Mouse (Mus musculus) kidney, embryonic 15.5 days (tissue): ENCODE data around the gene Scn2a. TPM values are rescaled to one million over a fixed set of nuclear protein-coding genes. Genes with fewer than 3 reads are reported as not detected.

Source experiments
- ATAC-seq: fragments of 200-750 bp; cut with Nextera tagmentation; replicated peaks from 2 replicates; pipeline ENCODE4 v1.8.0; 2017; ENCODE audit warnings: moderate TSS enrichment; ENCODE audit not compliant: low FRiP score
- H3K27ac ChIP-seq: fragments of 300-500 bp; sonication (generic); 2 replicates; pipeline ENCODE4 v1.5.1; 2015; ENCODE audit warnings: mild to moderate bottlenecking, inconsistent platforms
- H3K27me3 ChIP-seq: fragments of 300-500 bp; sonication (generic); 2 replicates; pipeline ENCODE4 v1.6.1; 2015; ENCODE audit warnings: inconsistent platforms
- H3K36me3 ChIP-seq: fragments of 300-500 bp; sonication (generic); 2 replicates; pipeline ENCODE4 v1.6.1; 2015; ENCODE audit warnings: inconsistent platforms
- H3K4me1 ChIP-seq: fragments of 300-500 bp; sonication (generic); 2 replicates; pipeline ENCODE4 v1.6.1; 2015; ENCODE audit warnings: inconsistent platforms
- H3K4me2 ChIP-seq: fragments of 300-500 bp; sonication (generic); 2 replicates; pipeline ENCODE4 v1.6.1; 2015; ENCODE audit warnings: moderate library complexity, mild to moderate bottlenecking, inconsistent platforms
- H3K4me3 ChIP-seq: fragments of 300-500 bp; sonication (generic); replicated peaks from 2 replicates; pipeline ENCODE4 v1.5.1; 2015; ENCODE audit warnings: mild to moderate bottlenecking, inconsistent platforms
- H3K9ac ChIP-seq: fragments of 300-500 bp; sonication (generic); 2 replicates; pipeline ENCODE4 v1.6.1; 2015; ENCODE audit warnings: mild to moderate bottlenecking, inconsistent platforms
- H3K9me3 ChIP-seq: fragments of 300-500 bp; sonication (generic); replicated peaks from 2 replicates; pipeline ENCODE4 v1.6.1; 2016; ENCODE audit warnings: inconsistent platforms
- WGBS: fragments of 180-500 bp; shearing (Covaris S2); methylation state at CpG from one replicate; pipeline ENCODE4 v1.1.7; 2015; ENCODE audit warnings: mixed read lengths; 5-methylcytosine and 5-hydroxymethylcytosine counted together
- polyA plus RNA-seq: library from polyadenylated mRNA; unstranded; fragments of >200 nt; fragmentation: Nextera tagmentation; extraction: Ambion mirVana; gene quantifications from 2 replicates; pipeline ENCODE4 v1.2.1, GENCODE M21; 2015

Gene Scn2a
- polyA plus RNA-seq, 1 experiment from 2014 or later: 2.2 TPM

DNA sequence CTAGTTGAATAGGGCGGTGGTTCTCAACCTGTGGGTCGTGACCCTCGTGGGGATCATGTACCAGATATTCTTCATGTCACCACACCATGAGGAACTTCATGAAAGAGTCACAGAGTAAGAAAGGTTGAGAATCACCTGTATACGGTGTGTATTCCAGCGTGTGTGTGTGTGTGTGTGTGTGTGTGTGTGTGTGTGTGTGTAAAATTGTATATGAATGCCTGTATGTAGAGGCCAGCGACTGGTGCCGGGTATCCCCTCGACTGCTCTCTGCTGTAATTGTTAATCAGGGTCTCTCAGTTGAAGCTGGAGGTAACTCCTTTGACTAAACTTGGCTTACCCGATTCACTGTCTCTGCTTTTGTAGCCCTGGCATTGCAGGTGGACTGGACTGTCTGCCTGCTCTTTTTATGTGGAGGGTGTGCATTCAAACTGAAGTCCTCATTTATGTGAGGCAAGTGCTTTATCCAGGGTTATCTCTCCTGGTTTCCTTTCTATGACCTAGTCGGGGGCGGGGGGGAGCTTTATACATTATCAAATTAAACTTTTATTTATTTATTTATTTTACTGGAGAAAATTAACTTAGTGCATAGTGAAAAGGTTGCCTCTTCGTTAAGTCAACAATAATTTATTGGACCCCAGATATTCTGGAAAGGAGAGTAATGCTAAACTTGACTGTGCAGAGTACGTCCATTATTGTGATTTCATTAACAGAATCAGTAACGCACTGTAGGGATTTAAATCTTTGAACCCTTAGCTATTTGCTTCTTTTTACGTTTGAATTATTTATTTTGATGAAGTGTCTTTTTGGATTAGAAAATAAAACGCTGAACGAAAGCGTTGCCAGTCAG is 47.2 kb downstream of the Scn2a start:
- H3K9ac ChIP-seq: no peak overlapping the region
- 53% methylated on average over 18 of the region's 18 CpGs for WGBS
- ATAC-seq: peak; percentile 59

DNA sequence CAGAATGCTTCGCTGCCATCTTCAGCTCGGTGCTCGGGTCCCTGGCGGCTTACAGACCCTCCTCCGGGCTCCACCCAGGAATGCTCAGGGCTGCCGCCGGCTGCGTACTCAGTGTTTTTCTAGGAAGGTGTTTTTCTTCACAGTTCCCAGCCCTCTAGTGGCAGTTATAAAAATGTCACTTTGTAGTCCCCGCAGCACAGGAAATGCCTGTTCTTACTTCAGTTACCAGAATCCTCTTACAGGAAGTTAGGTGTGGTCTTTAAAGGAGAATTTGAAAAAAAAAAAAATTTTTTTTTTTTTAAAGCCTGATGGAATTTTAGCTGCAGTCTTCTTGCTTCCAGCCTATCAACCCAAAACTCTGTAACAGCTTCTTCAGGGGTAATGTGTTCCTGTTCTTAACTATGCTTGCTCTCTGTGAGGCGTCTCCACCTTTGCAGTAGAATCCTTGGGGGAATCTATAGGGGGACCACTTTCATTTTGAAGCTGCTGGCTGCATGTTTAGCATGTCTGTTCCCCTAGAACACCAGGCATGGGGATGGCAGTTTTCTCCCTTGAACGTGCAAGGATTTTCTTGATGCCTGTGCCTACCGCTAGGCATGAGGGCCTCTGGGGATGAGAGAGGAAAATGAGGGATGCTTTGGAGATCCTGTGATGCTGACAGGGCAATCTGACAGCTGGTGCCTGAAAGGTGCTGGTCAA is 48.0 kb downstream of the Scn2a start:
- peak; percentile 98 for ATAC-seq
- no peaks in the 10 kb centered on the region for H3K27me3 ChIP-seq
- peaks cover 6% of the 10 kb centered on the region; the same call in 1 of the 2 replicates for H3K4me1 ChIP-seq
- H3K4me3 ChIP-seq: peak overlapping the region; percentile 44
- H3K36me3 ChIP-seq: no peaks in the 10 kb centered on the region
- H3K27ac ChIP-seq: no peak overlapping the region
- 15% methylated on average over 12 of the region's 12 CpGs for WGBS
- H3K9me3 ChIP-seq: no peaks in the 10 kb centered on the region
- H3K9ac ChIP-seq: no peak overlapping the region
- peak overlapping the region; percentile 67 for H3K4me2 ChIP-seq

More for the DNA sequence above, 47.2 kb downstream of the Scn2a start:
- no peaks in the 10 kb centered on the region for H3K27me3 ChIP-seq
- peak overlapping the region; percentile 67 for H3K4me2 ChIP-seq
- H3K27ac ChIP-seq: no peak overlapping the region
- peak overlapping the region; percentile 44 for H3K4me3 ChIP-seq
- H3K4me1 ChIP-seq: peaks cover 6% of the 10 kb centered on the region; the same call in 1 of the 2 replicates
- no peaks in the 10 kb centered on the region for H3K9me3 ChIP-seq
- no peaks in the 10 kb centered on the region for H3K36me3 ChIP-seq

DNA sequence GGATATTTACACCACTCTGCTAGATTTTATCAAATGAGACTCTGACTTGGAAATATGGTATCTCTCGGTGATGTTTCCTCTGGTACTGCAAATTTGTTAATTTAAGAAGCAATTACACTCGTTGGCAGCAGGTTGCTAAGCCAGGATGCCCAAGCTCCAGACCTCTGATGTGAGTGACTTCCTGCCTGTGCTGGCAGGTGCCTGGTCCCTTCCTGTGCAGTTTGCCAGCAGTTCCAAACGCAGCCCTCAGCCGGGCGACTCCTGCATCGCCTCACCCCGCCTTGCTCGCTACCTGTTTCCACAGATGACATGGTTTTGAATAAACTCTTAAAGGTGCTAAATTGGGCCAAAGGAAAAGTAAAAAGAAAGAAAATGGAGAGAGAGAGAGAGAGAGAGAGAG is 49.0 kb downstream of the Scn2a start:
- Histone ChIP-seq H3K4me1 (peaks cover 6% of the 10 kb centered on the region; the same call in 1 of the 2 replicates), H3K9ac (no peak overlapping the region), H3K4me2 (no peak overlapping the region), H3K27me3 (no peaks in the 10 kb centered on the region), H3K4me3 (no peak overlapping the region), H3K36me3 (no peaks in the 10 kb centered on the region), H3K9me3 (no peaks in the 10 kb centered on the region), H3K27ac (no peak overlapping the region)
- no peak for ATAC-seq
- WGBS: 70% methylated on average over 8 of the region's 8 CpGs

DNA sequence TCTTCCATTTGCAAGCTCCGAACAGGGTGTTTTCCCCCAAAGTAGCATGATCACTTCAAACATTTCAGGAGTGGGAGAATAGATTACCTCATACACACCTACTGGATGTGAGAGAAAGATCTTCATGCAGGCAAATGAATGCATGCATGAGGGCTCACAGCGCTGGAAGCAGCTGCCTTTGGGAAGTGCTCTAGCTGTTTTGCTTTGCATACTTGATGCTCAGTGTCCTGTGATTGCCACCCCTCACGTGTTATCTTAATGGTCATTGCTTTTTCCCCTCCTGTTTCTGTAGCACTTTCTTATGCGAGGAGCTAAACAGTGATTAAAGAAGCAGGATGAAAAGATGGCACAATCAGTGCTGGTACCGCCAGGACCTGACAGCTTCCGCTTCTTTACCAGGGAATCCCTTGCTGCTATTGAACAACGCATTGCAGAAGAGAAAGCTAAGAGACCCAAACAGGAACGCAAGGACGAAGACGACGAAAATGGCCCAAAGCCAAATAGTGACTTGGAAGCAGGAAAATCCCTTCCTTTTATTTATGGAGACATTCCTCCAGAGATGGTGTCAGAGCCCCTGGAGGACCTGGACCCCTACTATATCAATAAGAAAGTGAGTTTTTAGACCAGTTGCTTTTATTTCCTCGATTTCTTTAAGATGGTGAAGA is 49.7 kb downstream of the Scn2a start:
- 0 out of 2 replicates have a peak overlapping the region, but pooled peaks have one; percentile 7 for H3K4me2 ChIP-seq
- H3K27ac ChIP-seq: no peak overlapping the region
- H3K27me3 ChIP-seq: no peaks in the 10 kb centered on the region
- H3K4me3 ChIP-seq: no peak overlapping the region
- H3K9me3 ChIP-seq: no peaks in the 10 kb centered on the region
- WGBS: 57% methylated on average over 12 of the region's 12 CpGs
- no peak overlapping the region for H3K9ac ChIP-seq
- H3K4me1 ChIP-seq: peaks cover 6% of the 10 kb centered on the region; the same call in 1 of the 2 replicates
- no peak for ATAC-seq
- no peaks in the 10 kb centered on the region for H3K36me3 ChIP-seq

DNA sequence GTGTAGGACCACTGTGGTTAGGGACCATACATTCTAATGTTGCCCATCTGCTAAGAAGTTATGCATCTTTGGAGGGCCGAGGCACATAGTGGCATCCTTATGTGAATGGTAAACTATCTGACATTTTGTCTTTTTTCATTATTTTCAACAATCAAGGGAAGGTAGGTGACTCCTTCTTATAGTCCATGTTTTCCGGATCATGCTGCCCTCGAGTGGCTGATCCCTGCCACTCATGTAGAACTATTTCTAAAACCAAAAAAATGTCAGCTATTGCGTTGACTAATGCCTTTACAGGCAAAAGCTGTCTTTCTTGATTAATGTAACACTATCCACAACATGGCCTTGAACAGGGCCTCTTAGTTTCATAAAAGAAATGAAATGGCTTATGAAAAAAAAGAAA is 59.0 kb downstream of the Scn2a start:
- H3K27ac ChIP-seq: no peak overlapping the region
- no peak for ATAC-seq
- H3K4me3 ChIP-seq: no peak overlapping the region
- no peaks in the 10 kb centered on the region for H3K27me3 ChIP-seq
- no peaks in the 10 kb centered on the region for H3K36me3 ChIP-seq
- 84% methylated on average over 4 of the region's 4 CpGs for WGBS
- no peak overlapping the region for H3K9ac ChIP-seq
- H3K4me2 ChIP-seq: no peak overlapping the region
- no peaks in the 10 kb centered on the region for H3K4me1 ChIP-seq
- H3K9me3 ChIP-seq: no peaks in the 10 kb centered on the region

DNA sequence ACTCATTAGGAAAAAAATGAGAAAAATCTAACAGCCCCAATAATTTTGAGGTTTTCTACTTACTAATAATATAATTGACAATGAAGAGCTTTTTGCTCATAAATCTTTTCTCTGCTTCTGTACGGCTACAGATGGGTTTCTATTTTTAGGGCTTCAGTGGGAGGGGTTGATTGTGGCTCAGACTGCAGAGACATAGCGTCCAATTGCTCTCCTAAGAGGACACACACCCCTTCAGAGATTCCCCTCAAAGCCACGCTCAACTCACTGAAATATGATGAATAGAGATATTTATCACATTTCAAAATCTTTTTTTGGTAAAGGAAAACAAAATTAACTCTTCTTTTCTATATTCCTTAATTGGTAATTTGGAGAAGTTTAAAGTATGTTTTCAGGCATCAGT is 64.6 kb downstream of the Scn2a start:
- no peaks in the 10 kb centered on the region for H3K36me3 ChIP-seq
- no peak overlapping the region for H3K9ac ChIP-seq
- no peaks in the 10 kb centered on the region for H3K27me3 ChIP-seq
- no peak overlapping the region for H3K4me3 ChIP-seq
- 49% methylated on average over 3 of the region's 3 CpGs for WGBS
- no peaks in the 10 kb centered on the region for H3K4me1 ChIP-seq
- no peaks in the 10 kb centered on the region for H3K9me3 ChIP-seq
- ATAC-seq: no peak
- H3K27ac ChIP-seq: no peak overlapping the region
- H3K4me2 ChIP-seq: no peak overlapping the region

DNA sequence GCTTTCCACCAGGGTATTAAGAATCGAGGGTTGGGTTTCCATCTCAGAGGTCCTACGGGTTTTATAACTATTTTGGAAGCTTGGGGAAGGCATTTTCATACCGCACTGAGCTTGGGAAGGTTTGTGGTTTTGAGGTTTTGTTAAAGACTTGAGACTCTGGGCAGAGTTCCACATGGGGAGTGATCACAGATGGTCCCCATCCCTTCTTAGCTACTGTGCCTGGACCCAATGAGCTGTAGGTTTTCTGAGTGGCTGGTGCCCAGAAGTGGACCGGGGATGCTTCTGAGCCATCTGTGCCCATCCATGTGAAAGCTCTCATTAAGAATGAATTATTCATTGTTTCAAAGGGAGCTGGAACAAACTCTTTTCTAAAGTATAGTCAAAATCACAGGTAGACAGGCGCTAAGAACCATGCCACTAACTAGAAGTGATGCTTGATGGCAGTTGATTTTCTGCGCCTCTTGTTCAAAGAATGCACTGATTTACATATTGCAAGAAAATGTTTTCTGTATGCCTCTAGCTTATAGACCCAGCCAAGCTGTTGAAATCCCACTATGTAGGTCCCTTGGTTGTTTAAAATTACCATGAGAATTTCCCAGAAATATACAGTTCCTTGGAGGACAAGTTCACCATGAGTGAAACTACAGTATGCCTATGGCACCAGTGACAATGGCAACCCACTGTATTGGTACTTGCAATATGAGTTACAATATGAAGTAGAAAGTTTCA is 70.0 kb downstream of the Scn2a start:
- no peak for ATAC-seq
- H3K4me2 ChIP-seq: no peak overlapping the region
- no peaks in the 10 kb centered on the region for H3K27me3 ChIP-seq
- H3K4me1 ChIP-seq: no peaks in the 10 kb centered on the region
- no peaks in the 10 kb centered on the region for H3K9me3 ChIP-seq
- no peak overlapping the region for H3K4me3 ChIP-seq
- H3K36me3 ChIP-seq: no peaks in the 10 kb centered on the region
- H3K27ac ChIP-seq: no peak overlapping the region
- WGBS: 88% methylated on average over 6 of the region's 6 CpGs
- H3K9ac ChIP-seq: no peak overlapping the region

DNA sequence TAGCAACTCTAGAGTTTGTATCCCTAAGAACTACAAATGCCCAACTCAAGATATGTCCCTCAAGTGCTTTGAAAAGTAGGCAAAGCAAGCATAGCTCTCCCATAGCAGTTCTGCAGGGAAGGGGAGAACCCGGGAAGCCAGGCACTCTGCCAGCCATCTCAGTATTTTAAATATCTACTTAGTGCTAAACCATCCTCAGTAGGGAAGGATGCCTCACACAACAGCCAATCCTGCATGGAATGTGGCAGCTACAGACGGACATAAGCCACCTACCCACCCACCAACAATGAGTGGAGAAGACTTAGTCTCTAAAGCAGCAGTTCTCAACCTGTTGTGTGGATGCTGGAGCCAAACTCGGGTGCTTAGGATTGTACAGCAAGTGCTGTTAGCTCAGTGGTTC is 73.9 kb downstream of the Scn2a start:
- Histone ChIP-seq H3K4me3 (no peak overlapping the region), H3K9me3 (no peaks in the 10 kb centered on the region), H3K27ac (no peak overlapping the region), H3K4me1 (no peaks in the 10 kb centered on the region), H3K9ac (no peak overlapping the region), H3K4me2 (no peak overlapping the region), H3K27me3 (no peaks in the 10 kb centered on the region), H3K36me3 (no peaks in the 10 kb centered on the region)
- 75% methylated on average over 3 of the region's 3 CpGs for WGBS
- ATAC-seq: no peak

DNA sequence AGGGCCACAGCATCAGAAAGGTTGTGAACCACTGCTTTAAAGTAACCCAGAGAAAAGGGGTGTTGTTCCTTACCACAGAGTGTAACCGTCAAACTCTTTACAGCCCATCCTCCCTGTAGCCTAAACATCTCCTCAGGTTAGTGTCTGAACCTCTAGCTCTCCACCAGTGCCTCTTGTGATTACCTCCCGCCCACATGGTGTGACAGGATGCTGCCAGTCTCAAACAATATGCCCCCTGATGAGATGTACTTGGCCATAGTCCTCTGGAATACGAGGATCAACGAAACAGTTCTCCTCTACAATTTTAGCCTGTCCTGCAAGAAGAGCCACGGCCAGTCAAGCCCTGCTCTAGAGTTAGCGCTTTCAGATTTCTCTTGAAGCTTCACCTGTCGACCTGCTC is 74.5 kb downstream of the Scn2a start:
- H3K4me2 ChIP-seq: no peak overlapping the region
- H3K27me3 ChIP-seq: no peaks in the 10 kb centered on the region
- H3K9ac ChIP-seq: no peak overlapping the region
- H3K4me3 ChIP-seq: no peak overlapping the region
- no peaks in the 10 kb centered on the region for H3K36me3 ChIP-seq
- H3K27ac ChIP-seq: no peak overlapping the region
- 81% methylated on average over 7 of the region's 7 CpGs for WGBS
- ATAC-seq: no peak
- H3K9me3 ChIP-seq: no peaks in the 10 kb centered on the region
- H3K4me1 ChIP-seq: no peaks in the 10 kb centered on the region

DNA sequence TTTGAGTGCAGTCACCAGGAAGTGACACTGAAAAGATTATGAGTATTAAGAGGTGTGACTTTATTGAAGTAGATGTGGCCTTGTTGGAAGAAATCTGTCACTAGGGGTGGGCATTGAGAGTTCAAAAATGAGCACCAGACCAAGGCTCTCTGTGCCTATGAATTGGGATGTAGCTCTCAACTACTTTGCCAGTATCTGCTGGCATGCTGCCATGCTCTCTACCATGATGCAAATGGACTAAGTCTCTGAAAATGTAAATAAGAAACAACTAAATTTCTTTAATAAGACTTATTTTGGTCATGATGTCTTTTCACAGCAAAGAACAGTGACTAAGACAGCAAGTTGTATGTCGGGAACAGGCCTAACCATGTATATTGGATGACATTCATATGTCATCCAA is 79.7 kb downstream of the Scn2a start:
- Histone ChIP-seq H3K36me3 (no peaks in the 10 kb centered on the region), H3K9ac (no peak overlapping the region), H3K27ac (no peak overlapping the region), H3K4me3 (no peak overlapping the region), H3K4me2 (no peak overlapping the region), H3K27me3 (no peaks in the 10 kb centered on the region), H3K4me1 (no peaks in the 10 kb centered on the region), H3K9me3 (no peaks in the 10 kb centered on the region)
- WGBS: 88% methylated on average over 1 of the region's 1 CpGs
- no peak for ATAC-seq

DNA sequence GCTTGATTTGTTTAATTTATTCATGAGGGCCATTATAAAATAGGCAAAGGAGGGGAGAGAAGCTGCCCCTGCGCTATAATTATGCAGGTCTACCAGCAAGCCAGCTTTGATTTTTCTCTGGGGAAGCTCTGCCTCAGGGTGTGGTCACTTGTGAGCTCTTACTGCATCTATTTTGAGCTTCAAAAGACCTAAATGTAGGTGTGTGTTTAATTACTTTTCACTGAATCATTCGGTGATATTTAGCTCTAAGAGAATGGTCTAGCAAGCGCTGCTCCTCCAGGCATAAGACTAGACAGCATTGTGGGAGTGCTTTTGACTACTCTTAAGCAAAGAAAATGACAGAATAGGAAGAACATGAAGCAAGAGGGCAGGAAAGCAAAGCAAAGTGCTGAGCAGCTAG is 80.6 kb downstream of the Scn2a start:
- 87% methylated on average over 3 of the region's 3 CpGs for WGBS
- Histone ChIP-seq H3K9me3 (no peaks in the 10 kb centered on the region), H3K27me3 (no peaks in the 10 kb centered on the region), H3K4me3 (no peak overlapping the region), H3K36me3 (no peaks in the 10 kb centered on the region), H3K9ac (no peak overlapping the region), H3K27ac (no peak overlapping the region), H3K4me1 (no peaks in the 10 kb centered on the region), H3K4me2 (no peak overlapping the region)
- ATAC-seq: no peak
